Mouse (Mus musculus): ENCODE data around the gene Pknox1. TPM values are rescaled to one million over a fixed set of nuclear protein-coding genes. Genes with fewer than 3 reads are reported as not detected.

The Pknox1 gene
- polyA plus RNA-seq, 1 experiment, result 15.2 TPM

DNA sequence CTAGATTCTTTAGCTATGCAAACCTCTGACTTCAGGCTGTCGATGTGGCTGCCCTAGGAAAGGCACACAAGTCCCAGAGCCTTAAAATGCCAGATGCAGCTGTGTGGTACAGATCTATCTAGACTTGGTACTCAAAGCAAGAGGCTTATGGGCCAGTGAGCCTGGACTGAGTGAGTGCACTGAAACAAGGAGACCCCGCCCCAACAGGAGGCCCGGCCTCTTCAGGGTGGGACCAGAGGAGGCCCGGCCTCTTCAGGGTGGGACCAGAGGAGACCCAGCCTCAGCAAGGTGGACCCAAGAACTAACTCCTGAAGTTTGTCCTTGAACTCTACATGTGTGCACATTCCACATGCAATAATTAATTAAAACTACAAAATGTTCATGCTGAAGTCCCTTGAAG, 78.4 kb downstream of the Pknox1 start:
- WGBS, result 79% methylated on average over 4 of the region's 4 CpGs
- H3K27ac ChIP-seq (ENCODE audit: insufficient read depth, low read depth, low read length), result no peak overlapping the region

DNA sequence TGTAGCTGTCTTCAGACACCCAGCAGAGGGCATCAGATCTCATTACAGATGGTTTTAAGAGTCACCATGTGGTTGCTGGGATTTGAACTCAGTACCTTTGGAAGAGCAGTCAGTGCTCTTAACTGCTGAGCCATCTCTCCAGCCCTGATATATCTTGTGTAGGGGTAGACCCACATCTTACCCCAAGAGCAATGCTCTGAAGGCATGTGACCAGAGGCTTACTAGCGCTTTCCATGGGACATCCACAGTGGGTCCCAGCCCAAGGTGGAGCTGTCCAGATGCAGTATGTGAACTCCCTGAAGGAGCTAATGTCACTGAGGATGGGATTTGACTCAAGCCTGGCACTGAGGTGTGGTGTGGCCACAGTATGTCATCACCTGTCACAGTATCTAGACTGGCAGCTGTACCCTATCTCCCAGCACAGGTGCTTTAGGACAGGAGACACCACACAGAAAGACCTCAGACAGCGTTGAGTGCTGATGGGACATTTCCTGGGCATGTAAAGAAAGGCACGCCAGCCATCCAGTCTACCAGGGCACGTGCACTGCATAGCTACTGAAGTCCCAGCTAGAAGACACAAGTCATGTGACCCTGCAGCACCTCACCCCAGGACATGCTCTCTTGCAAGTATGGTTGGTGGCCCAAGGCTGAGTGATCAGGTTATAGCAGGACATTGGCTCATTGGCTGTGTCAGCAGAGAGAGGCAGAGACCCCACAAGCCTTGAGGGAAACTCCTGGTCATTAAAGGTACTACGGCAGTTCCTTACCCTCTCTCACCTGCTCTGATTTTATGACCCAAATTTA, 81.9 kb downstream of the Pknox1 start:
- no peak overlapping the region for H3K4me3 ChIP-seq (ENCODE audit: low read depth, low read length)
- WGBS, result 93% methylated on average over 5 of the region's 5 CpGs
- no peaks in the 10 kb centered on the region for H3K4me1 ChIP-seq (ENCODE audit: control insufficient read depth, insufficient read depth, insufficient read length, low read length)
- TF ChIP-seq CTCF (IDR thresholded peaks at IDR 0.05; ENCODE audit: extremely low read depth, insufficient read length, insufficient replicate concordance, low read depth, low read length), result no peak
- TF ChIP-seq POLR2A (IDR thresholded peaks at IDR 0.05; ENCODE audit: low read depth, low read length), result no peak
- H3K27ac ChIP-seq (ENCODE audit: insufficient read depth, low read depth, low read length), result no peak overlapping the region
- no peaks in the 10 kb centered on the region for H3K27me3 ChIP-seq (ENCODE audit: control insufficient read depth, insufficient read depth, low read length)
- peaks cover 47% of the 10 kb centered on the region for H3K36me3 ChIP-seq (ENCODE audit: control insufficient read depth, insufficient read depth, low read length)

More for the DNA sequence above, 78.4 kb downstream of the Pknox1 start:
- no peaks in the 10 kb centered on the region for H3K27me3 ChIP-seq (ENCODE audit: control insufficient read depth, insufficient read depth, low read length)
- peaks cover 14% of the 10 kb centered on the region for H3K36me3 ChIP-seq (ENCODE audit: control insufficient read depth, insufficient read depth, low read length)
- H3K4me3 ChIP-seq (ENCODE audit: low read depth, low read length), result no peak overlapping the region
- no peaks in the 10 kb centered on the region for H3K4me1 ChIP-seq (ENCODE audit: control insufficient read depth, insufficient read depth, insufficient read length, low read length)
- TF ChIP-seq CTCF (IDR thresholded peaks at IDR 0.05; ENCODE audit: extremely low read depth, insufficient read length, insufficient replicate concordance, low read depth, low read length) (no peak), POLR2A (IDR thresholded peaks at IDR 0.05; ENCODE audit: low read depth, low read length) (no peak)

GRCm38 (mm10) chr17:31652152-31652551, 87.6 kb downstream of the Pknox1 start:
- Histone ChIP-seq H3K4me3 (ENCODE audit: low read depth, low read length) (no peak overlapping the region), H3K27me3 (ENCODE audit: control insufficient read depth, insufficient read depth, low read length) (no peaks in the 10 kb centered on the region), H3K4me1 (ENCODE audit: control insufficient read depth, insufficient read depth, insufficient read length, low read length) (peaks cover 7% of the 10 kb centered on the region), H3K36me3 (ENCODE audit: control insufficient read depth, insufficient read depth, low read length) (peaks cover 78% of the 10 kb centered on the region), H3K27ac (ENCODE audit: insufficient read depth, low read depth, low read length) (no peak overlapping the region)
- WGBS, result 86% methylated on average over 14 of the region's 14 CpGs
- no peak for TF ChIP-seq CTCF (IDR thresholded peaks at IDR 0.05; ENCODE audit: extremely low read depth, insufficient read length, insufficient replicate concordance, low read depth, low read length)
- no peak for TF ChIP-seq POLR2A (IDR thresholded peaks at IDR 0.05; ENCODE audit: low read depth, low read length)

DNA sequence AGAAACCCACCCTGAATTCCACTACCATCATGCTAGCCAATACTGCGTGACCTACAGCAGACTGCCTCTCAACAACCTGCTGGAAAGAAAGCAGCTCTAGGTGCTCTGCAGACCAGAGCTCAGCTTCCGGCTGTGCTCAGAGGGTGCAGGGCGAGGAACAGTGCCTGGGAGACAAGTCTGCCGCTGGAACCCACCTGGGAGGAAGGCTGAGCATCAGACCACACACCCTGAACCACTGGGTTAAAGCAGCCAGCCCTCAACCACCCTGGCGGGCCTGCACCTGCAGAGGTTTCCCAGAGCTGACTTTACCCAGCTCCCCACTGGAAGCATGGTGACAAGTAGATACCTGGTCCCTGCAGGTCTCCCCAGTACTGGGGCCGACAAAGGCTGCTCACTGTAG, 88.7 kb downstream of the Pknox1 start:
- TF ChIP-seq POLR2A (IDR thresholded peaks at IDR 0.05; ENCODE audit: low read depth, low read length), result no peak
- TF ChIP-seq CTCF (IDR thresholded peaks at IDR 0.05; ENCODE audit: extremely low read depth, insufficient read length, insufficient replicate concordance, low read depth, low read length), result no peak
- Histone ChIP-seq H3K4me3 (ENCODE audit: low read depth, low read length) (no peak overlapping the region), H3K36me3 (ENCODE audit: control insufficient read depth, insufficient read depth, low read length) (peaks cover 68% of the 10 kb centered on the region), H3K27me3 (ENCODE audit: control insufficient read depth, insufficient read depth, low read length) (no peaks in the 10 kb centered on the region), H3K4me1 (ENCODE audit: control insufficient read depth, insufficient read depth, insufficient read length, low read length) (peaks cover 12% of the 10 kb centered on the region), H3K27ac (ENCODE audit: insufficient read depth, low read depth, low read length) (no peak overlapping the region)
- WGBS, result 76% methylated on average over 6 of the region's 6 CpGs

DNA sequence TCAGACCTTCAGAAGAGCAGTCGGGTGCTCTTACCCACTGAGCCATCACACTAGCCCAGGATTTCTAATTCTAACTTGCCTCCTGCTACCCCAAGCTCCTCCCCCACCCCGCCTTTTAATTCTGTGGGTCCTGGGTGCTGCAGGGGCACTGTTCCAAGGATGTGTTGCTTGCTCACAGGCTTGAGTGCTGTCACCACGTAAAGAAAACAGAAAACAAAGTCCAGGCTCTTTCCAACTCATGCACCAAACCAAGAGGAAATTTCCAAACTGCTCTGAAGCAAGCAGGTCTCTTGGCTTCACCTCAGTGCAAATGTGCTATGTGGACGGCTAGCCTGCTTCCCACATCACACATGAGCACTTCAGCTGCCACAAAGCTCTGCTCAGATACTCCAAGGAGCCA, 90.8 kb downstream of the Pknox1 start:
- WGBS, result 50% methylated on average over 4 of the region's 4 CpGs
- Histone ChIP-seq H3K27me3 (ENCODE audit: control insufficient read depth, insufficient read depth, low read length) (no peaks in the 10 kb centered on the region), H3K4me3 (ENCODE audit: low read depth, low read length) (no peak overlapping the region), H3K27ac (ENCODE audit: insufficient read depth, low read depth, low read length) (no peak overlapping the region), H3K36me3 (ENCODE audit: control insufficient read depth, insufficient read depth, low read length) (peaks cover 50% of the 10 kb centered on the region), H3K4me1 (ENCODE audit: control insufficient read depth, insufficient read depth, insufficient read length, low read length) (peaks cover 12% of the 10 kb centered on the region)
- no peak for TF ChIP-seq CTCF (IDR thresholded peaks at IDR 0.05; ENCODE audit: extremely low read depth, insufficient read length, insufficient replicate concordance, low read depth, low read length)

DNA sequence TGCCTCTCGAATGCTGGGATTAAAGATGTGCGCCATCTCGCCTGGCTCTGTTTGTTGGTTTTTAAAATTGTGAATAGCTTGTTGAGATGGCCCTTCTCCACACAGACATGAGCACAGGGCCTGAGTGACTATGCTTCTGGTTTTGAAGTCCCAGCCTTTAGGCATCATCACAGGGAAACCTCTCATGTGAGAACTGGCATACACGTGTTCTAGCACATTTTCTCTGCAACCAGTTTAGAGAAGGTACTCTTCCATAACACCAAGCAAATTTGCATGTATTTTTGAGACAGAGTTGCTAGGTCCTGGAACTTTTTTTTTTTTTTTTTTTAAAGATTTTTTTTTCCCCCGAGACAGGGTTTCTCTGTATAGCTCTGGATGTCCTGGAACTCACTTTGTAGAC, 92.1 kb downstream of the Pknox1 start:
- H3K4me1 ChIP-seq (ENCODE audit: control insufficient read depth, insufficient read depth, insufficient read length, low read length), result peaks cover 12% of the 10 kb centered on the region
- TF ChIP-seq CTCF (IDR thresholded peaks at IDR 0.05; ENCODE audit: extremely low read depth, insufficient read length, insufficient replicate concordance, low read depth, low read length), result no peak
- no peak for TF ChIP-seq POLR2A (IDR thresholded peaks at IDR 0.05; ENCODE audit: low read depth, low read length)
- peaks cover 37% of the 10 kb centered on the region for H3K36me3 ChIP-seq (ENCODE audit: control insufficient read depth, insufficient read depth, low read length)
- no peak overlapping the region for H3K27ac ChIP-seq (ENCODE audit: insufficient read depth, low read depth, low read length)
- no peak overlapping the region for H3K4me3 ChIP-seq (ENCODE audit: low read depth, low read length)
- 66% methylated on average over 5 of the region's 5 CpGs for WGBS
- no peaks in the 10 kb centered on the region for H3K27me3 ChIP-seq (ENCODE audit: control insufficient read depth, insufficient read depth, low read length)

Other genes with a start within 250 kb of the Pknox1 start
- gene Pde9a, start 178.5 kb upstream of the Pknox1 start, polyA plus RNA-seq (2012; rRNA removed), result 112 and 394 TPM in 2 replicates
- 13.5 and 25.4 TPM in 2 replicates for gene Wdr4, start 44.8 kb upstream of the Pknox1 start, polyA plus RNA-seq (2012; rRNA removed)
- gene Ndufv3, start 44.6 kb upstream of the Pknox1 start, polyA plus RNA-seq (2012; rRNA removed), result 156 and 168 TPM in 2 replicates
- 1.2 and 29.0 TPM in 2 replicates for gene Cbs, start 72.5 kb downstream of the Pknox1 start, polyA plus RNA-seq (2012; rRNA removed)
- gene U2af1, start 94.2 kb downstream of the Pknox1 start, polyA plus RNA-seq (2012; rRNA removed), result 10.1 and 19.1 TPM in 2 replicates
- not detected in 2 replicates for gene Cryaa, start 113.1 kb downstream of the Pknox1 start, polyA plus RNA-seq (2012; rRNA removed)